Mouse (Mus musculus) adrenal gland, postnatal 4 days (tissue): ENCODE measurements around the gene Gstt1. TPM values are rescaled to one million over a fixed set of nuclear protein-coding genes. Genes with fewer than 3 reads are reported as not detected.

Experiments
- DNase-seq, 2 experiments: peaks; one replicate each; pipeline ENCODE4 v3.0.0; 2021 to 2022; ENCODE audit warnings: low spot score in 2 of 2, mixed read lengths in 2 of 2
- total RNA-seq, 2 experiments: library from RNA; stranded (reverse); gene quantifications; 2 replicates each; pipeline ENCODE4 v1.2.3; 2021

The Gstt1 gene
- total RNA-seq, 2 experiments from 2014 or later = 21.1 to 30.2 TPM

GRCm38 (mm10) chr10:75766856-75767255, 31.5 kb downstream of the Gstt1 start:
- no peak for DNase-seq

GRCm38 (mm10) chr10:75764519-75765473, 33.6 kb downstream of the Gstt1 start:
- peak; percentile 21 to 50 for DNase-seq

DNA sequence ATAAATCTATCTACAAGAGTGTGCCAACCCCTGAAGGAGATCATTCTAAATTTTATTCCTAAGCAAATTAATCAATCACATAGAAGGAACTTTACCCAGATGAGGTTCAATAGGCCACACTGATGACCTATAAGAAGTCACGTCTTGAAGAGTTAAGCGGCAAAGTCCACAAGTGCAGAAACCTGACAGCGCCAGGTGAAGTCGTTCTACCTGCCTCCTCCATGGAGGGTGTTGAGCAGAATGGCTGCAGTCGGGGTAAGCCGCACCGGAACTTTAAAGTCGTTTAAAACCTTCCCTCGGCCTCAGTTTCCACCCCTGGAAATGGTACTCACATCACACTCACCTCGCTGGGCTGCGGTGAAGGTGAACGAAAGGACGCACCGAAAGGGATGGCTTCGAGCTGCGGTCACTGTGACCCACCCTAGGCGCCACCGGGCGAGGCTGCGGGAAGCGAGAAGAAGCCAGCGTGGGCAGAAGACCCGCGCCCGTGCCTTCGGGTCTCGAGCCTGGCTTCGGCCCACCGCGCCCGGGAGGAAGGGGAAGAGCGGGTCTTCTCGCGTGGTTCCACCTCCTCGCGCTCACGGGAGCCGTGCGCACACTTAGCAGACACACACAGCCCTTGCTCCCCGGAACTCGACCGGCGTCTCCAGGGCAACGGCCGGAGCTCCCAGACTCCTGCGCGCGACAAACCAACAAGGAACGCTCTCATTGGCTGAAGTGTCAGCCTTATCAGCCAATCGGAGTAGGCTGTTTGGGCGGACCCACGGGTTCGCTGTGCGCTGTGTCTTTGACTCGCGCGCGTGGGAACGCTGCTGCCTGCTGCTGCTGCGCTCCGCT, 34.5 kb downstream of the Gstt1 start, which contains the start of gene Cabin1:
TSS of gene Cabin1 (minus strand) at position 660 of the 837 bp plus-strand sequence.
- DNase-seq = peak; percentile 82 to 92

GRCm38 (mm10) chr10:75762413-75762812, 36.0 kb downstream of the Gstt1 start:
- no peak for DNase-seq

DNA sequence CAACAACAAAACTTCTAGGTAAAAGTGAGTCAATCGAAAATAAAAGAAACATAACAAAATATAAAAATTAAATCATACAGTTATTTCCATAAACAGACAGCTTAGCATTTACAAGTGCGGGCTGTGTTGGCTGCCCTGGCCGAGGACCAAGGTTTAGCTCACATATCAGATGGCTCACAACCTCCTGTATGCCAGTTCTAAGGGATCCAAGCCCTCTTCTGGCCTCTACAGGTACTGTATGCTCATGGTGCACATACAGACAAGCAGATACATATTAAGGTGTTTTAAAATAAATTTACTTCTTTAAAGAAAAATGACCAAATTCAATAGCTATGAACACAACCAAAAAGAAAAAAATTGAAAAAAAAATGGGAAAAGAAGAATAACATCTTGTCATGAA, 38.1 kb downstream of the Gstt1 start:
- DNase-seq = no peak

- no peak for DNase-seq
These were observed 41.7 kb downstream of the Gstt1 start for GRCm38 (mm10) chr10:75756719-75757118.

DNA sequence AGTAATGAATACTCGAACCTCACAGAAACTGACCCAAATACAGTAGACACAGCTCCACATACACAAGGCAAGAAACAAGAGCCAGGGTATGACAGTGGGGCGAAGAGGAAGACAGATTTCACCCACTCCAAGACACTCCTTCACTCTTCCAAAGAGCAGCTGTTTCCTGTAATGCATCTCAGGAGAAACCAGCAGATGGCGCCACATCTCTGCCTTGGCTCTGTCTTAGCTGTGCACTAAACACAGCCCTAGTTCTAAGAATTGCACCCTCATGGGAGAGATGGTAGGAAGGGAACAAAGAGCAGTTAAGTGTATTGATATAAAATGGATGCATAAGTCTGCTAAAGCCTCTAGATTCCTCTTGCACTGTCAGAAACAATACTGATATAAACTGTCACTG, 54.4 kb downstream of the Gstt1 start:
- DNase-seq = peak; percentile 41 to 54

- no peak for DNase-seq
These were observed 55.0 kb downstream of the Gstt1 start for GRCm38 (mm10) chr10:75743369-75743768.

- no peak for DNase-seq
These were observed 57.5 kb downstream of the Gstt1 start for GRCm38 (mm10) chr10:75740866-75741265.

Other genes starting within 250 kb of the Gstt1 start
- 1 to 10 TPM; 1.8 to 4.0 TPM for gene Lrrc75b, start 238.3 kb downstream of the Gstt1 start, total RNA-seq
- 10 to 100 TPM in 1 of 2 experiments, 1 to 10 TPM in 1; 1.2 to 39.0 TPM for gene Ggt1, start 237.0 kb downstream of the Gstt1 start, total RNA-seq
- 10 to 100 TPM; 11.2 to 14.0 TPM for gene Ggt5, start 209.2 kb downstream of the Gstt1 start, total RNA-seq
- gene Susd2, start 154.6 kb downstream of the Gstt1 start, total RNA-seq = 10 to 100 TPM in 1 of 2 experiments, 1 to 10 TPM in 1; 7.4 to 17.2 TPM
- 10 to 100 TPM; 49.4 to 58.5 TPM for gene Cabin1, start 34.2 kb downstream of the Gstt1 start, total RNA-seq
- 10 to 100 TPM; 57.0 to 67.9 TPM for gene Ddt, start 25.2 kb downstream of the Gstt1 start, total RNA-seq
- gene Gm20441, start 17.6 kb downstream of the Gstt1 start, total RNA-seq = under 1 TPM in 1 of 2 experiments, not detected in 1; 0.82 TPM
- 10 to 100 TPM; 12.7 to 21.7 TPM for gene Gstt3, start 17.2 kb downstream of the Gstt1 start, total RNA-seq
- gene Gstt4, start 24.0 kb upstream of the Gstt1 start, total RNA-seq = not detected
- 10 to 100 TPM; 33.0 to 41.5 TPM for gene Gstt2, start 38.8 kb upstream of the Gstt1 start, total RNA-seq
- 100 to 1,000 TPM; 294 to 301 TPM for gene Mif, start 61.7 kb upstream of the Gstt1 start, total RNA-seq
- gene Derl3, start 94.8 kb upstream of the Gstt1 start, total RNA-seq = 1 to 10 TPM; 3.0 to 6.0 TPM
- gene Smarcb1, start 123.0 kb upstream of the Gstt1 start, total RNA-seq = 10 to 100 TPM; 91.2 to 95.2 TPM
- 100 to 1,000 TPM; 310 to 396 TPM for gene Chchd10, start 134.5 kb upstream of the Gstt1 start, total RNA-seq
- gene Mmp11, start 137.9 kb upstream of the Gstt1 start, total RNA-seq = 10 to 100 TPM; 14.7 to 19.0 TPM
- gene Gm867, start 142.1 kb upstream of the Gstt1 start, total RNA-seq = 1 to 10 TPM in 1 of 2 experiments, under 1 TPM in 1; 0.90 to 1.8 TPM
- gene Vpreb3, start 144.5 kb upstream of the Gstt1 start, total RNA-seq = under 1 TPM; 0.53 to 0.71 TPM
- gene Gm5134, start 155.9 kb upstream of the Gstt1 start, total RNA-seq = under 1 TPM; 0.14 TPM
- 10 to 100 TPM; 14.5 to 16.6 TPM for gene Zfp280b, start 234.1 kb upstream of the Gstt1 start, total RNA-seq